Mouse (Mus musculus): ENCODE data around the gene Vmn1r193. TPM values are rescaled to one million over a fixed set of nuclear protein-coding genes. Genes with fewer than 3 reads are reported as not detected.
"Not testable (repeated sequence)": the region's sequence is repeated elsewhere in the genome, so short reads cannot be mapped to it uniquely, and the experiment has no call there.

The Vmn1r193 gene
- not detected for total RNA-seq (2021)

GRCm38 (mm10) chr13:22223060-22223459, at the start of gene Vmn1r193:
Gene Vmn1r193, minus strand, starts transcription at chr13:22223160.
- DNase-seq (ENCODE audit: low spot score in 2 of 2); intact Hi-C loops (cut with DNase I): not testable (repeated sequence)

GRCm38 (mm10) chr13:22271721-22272120, 48.8 kb upstream of the Vmn1r193 start:
- intact Hi-C loops (cut with DNase I), result no loop called here
- no peak for DNase-seq (ENCODE audit: low spot score in 2 of 2)

GRCm38 (mm10) chr13:22270222-22270621, 47.3 kb upstream of the Vmn1r193 start, which contains the start of gene Vmn1r195:
Gene Vmn1r195, plus strand, starts transcription at chr13:22270522.
- DNase-seq (ENCODE audit: low spot score in 2 of 2), result not testable (repeated sequence)

GRCm38 (mm10) chr13:22243915-22244314, 21.0 kb upstream of the Vmn1r193 start, which contains the start of gene Vmn1r194:
Gene Vmn1r194, plus strand, starts transcription at chr13:22244215.
- no peak for DNase-seq (ENCODE audit: low spot score in 2 of 2)
- intact Hi-C loops (cut with DNase I), result no loop called here

More at GRCm38 (mm10) chr13:22270222-22270621, 47.3 kb upstream of the Vmn1r193 start, which contains the start of gene Vmn1r195:
- intact Hi-C loops (cut with DNase I), result not testable (repeated sequence)

GRCm38 (mm10) chr13:22192756-22193155, 30.2 kb downstream of the Vmn1r193 start:
- intact Hi-C loops (cut with DNase I); DNase-seq (ENCODE audit: low spot score in 2 of 2): not testable (repeated sequence)

GRCm38 (mm10) chr13:22191041-22191440, 31.9 kb downstream of the Vmn1r193 start, which contains the start of gene Vmn1r192:
Gene Vmn1r192, minus strand, starts transcription at chr13:22191141.
- no peak for DNase-seq (ENCODE audit: low spot score in 2 of 2)
- intact Hi-C loops (cut with DNase I), result no loop called here

- DNase-seq (ENCODE audit: low spot score in 2 of 2), result no peak
- intact Hi-C loops (cut with DNase I), result no loop called here
These were observed 32.6 kb downstream of the Vmn1r193 start for GRCm38 (mm10) chr13:22190385-22190784.

GRCm38 (mm10) chr13:22189313-22189712, 33.6 kb downstream of the Vmn1r193 start:
- DNase-seq (ENCODE audit: low spot score in 2 of 2), result no peak
- intact Hi-C loops (cut with DNase I), result no loop called here

GRCm38 (mm10) chr13:22183869-22184268, 39.1 kb downstream of the Vmn1r193 start, which contains the start of gene Vmn1r191:
Gene Vmn1r191, minus strand, starts transcription at chr13:22183969.
- intact Hi-C loops (cut with DNase I), result no loop called here

GRCm38 (mm10) chr13:22168416-22168815, 54.5 kb downstream of the Vmn1r193 start:
- no peak for DNase-seq (ENCODE audit: low spot score in 2 of 2)
- intact Hi-C loops (cut with DNase I), result no loop called here

More at GRCm38 (mm10) chr13:22183869-22184268, 39.1 kb downstream of the Vmn1r193 start, which contains the start of gene Vmn1r191:
- DNase-seq (ENCODE audit: low spot score in 2 of 2), result no peak

Small RNA genes within 50 kb of the gene (microRNA-seq; reads per million reads assigned to microRNA genes)
- gene Gm23282 (not detected), gene Gm25084 (not detected)

Other genes starting within 250 kb of the Vmn1r193 start
- not detected for gene Pom121l2, start 242.0 kb downstream of the Vmn1r193 start, total RNA-seq (2021)
- gene Prss16, start 213.4 kb downstream of the Vmn1r193 start, total RNA-seq (2021), result 1 to 10 TPM in 1 of 2 experiments, under 1 TPM in 1; 0.34 to 1.1 TPM
- gene Hist1h2ah, start 187.6 kb downstream of the Vmn1r193 start, total RNA-seq (2021), result 10 to 100 TPM; 24.6 to 42.5 TPM
- gene Hist1h2bk, start 187.3 kb downstream of the Vmn1r193 start, total RNA-seq (2021), result 10 to 100 TPM; 13.0 to 13.3 TPM
- gene Hist1h4i, start 181.8 kb downstream of the Vmn1r193 start, total RNA-seq (2021), result 10 to 100 TPM; 65.2 to 73.2 TPM
- 10 to 100 TPM in 1 of 2 experiments, 1 to 10 TPM in 1; 8.3 to 11.2 TPM for gene Hist1h2ag, start 180.2 kb downstream of the Vmn1r193 start, total RNA-seq (2021)
- gene Hist1h2bj, start 179.9 kb downstream of the Vmn1r193 start, total RNA-seq (2021), result 10 to 100 TPM; 11.8 to 12.9 TPM
- gene Vmn1r188, start 138.7 kb downstream of the Vmn1r193 start, total RNA-seq (2021), result not detected
- gene Vmn1r189, start 117.3 kb downstream of the Vmn1r193 start, total RNA-seq (2021), result not detected
- not detected for gene Vmn1r191, start 39.2 kb downstream of the Vmn1r193 start, total RNA-seq (2021)
- not detected for gene Vmn1r192, start 32.0 kb downstream of the Vmn1r193 start, total RNA-seq (2021)
- not detected for gene Vmn1r194, start 21.1 kb upstream of the Vmn1r193 start, total RNA-seq (2021)
- not detected for gene Vmn1r195, start 47.4 kb upstream of the Vmn1r193 start, total RNA-seq (2021)
- not detected for gene Vmn1r196, start 66.8 kb upstream of the Vmn1r193 start, total RNA-seq (2021)
- not detected for gene Vmn1r197, start 101.4 kb upstream of the Vmn1r193 start, total RNA-seq (2021)
- gene Vmn1r198, start 127.2 kb upstream of the Vmn1r193 start, total RNA-seq (2021), result not detected
- not detected for gene Vmn1r199, start 156.7 kb upstream of the Vmn1r193 start, total RNA-seq (2021)
- not detected for gene Vmn1r200, start 167.2 kb upstream of the Vmn1r193 start, total RNA-seq (2021)
- gene Vmn1r201, start 248.8 kb upstream of the Vmn1r193 start, total RNA-seq (2021), result not detected